Mouse (Mus musculus): Measurements from ENCODE around the gene Vmn2r48. TPM values are rescaled to one million over a fixed set of nuclear protein-coding genes. Genes with fewer than 3 reads are reported as not detected.
"Not testable (repeated sequence)": the region's sequence is repeated elsewhere in the genome, so short reads cannot be mapped to it uniquely, and the experiment has no call there.

Vmn2r48 gene
- polyA plus RNA-seq (2012; rRNA removed), result not detected in 2 replicates

DNA sequence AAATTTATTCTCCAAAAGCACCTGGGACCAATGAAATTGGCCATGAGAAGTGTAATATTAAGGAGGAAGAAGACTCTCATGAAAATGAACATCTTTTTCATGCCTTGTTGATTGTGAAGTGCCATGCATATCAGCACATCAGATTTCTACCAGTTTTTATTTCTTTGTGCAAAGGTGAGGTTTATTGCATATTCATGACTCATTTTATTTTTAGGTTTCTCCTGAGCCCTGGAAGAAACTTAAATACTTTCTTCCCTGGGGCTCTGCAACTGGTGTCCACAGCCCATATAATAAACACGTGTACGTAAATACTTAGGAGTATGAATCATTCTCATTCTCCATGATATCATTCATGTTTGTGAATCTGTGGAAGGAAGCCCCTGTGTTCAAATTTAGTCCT, at the start of gene Vmn2r48:
Vmn2r48 (minus strand) TSS at position 101 of the 400 bp plus-strand sequence.
- not testable (repeated sequence) for H3K27ac ChIP-seq (ENCODE audit: insufficient read depth, low read length); H3K4me1 ChIP-seq (ENCODE audit: control insufficient read depth, insufficient read depth, low read length); H3K4me3 ChIP-seq (ENCODE audit: insufficient read depth, low read length)

DNA sequence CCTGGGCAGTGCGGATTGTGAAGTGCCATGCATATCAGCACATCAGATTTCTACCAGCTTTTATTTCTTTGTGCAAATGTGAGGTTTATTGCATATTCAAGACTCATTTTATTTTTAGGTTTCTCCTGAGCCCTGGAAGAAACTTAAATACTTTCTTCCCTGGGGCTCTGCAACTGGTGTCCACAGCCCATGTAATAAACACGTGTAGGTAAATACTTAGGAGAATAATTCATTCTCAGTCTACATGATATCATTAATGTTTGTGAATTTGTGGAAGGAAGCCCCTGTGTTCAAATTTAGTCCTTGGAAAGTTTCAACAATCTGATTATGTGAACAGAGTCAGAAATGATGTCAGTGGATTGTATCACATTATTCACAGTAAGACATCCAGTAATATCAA, 38.8 kb upstream of the Vmn2r48 start, which contains the start of gene Vmn2r49:
Vmn2r49 (minus strand) TSS at position 101 of the 400 bp plus-strand sequence.
- not testable (repeated sequence) for H3K4me3 ChIP-seq (ENCODE audit: insufficient read depth, low read length); H3K4me1 ChIP-seq (ENCODE audit: control insufficient read depth, insufficient read depth, low read length); H3K27ac ChIP-seq (ENCODE audit: insufficient read depth, low read length)

Other genes with a start within 250 kb of the Vmn2r48 start
- not detected in 2 replicates for gene Vmn2r46, start 183.0 kb downstream of the Vmn2r48 start, polyA plus RNA-seq (2012; rRNA removed)
- gene Vmn2r47, start 112.3 kb downstream of the Vmn2r48 start, polyA plus RNA-seq (2012; rRNA removed), result not detected in 2 replicates
- not detected in 2 replicates for gene Vmn2r49, start 38.7 kb upstream of the Vmn2r48 start, polyA plus RNA-seq (2012; rRNA removed)
- gene Vmn2r50, start 99.7 kb upstream of the Vmn2r48 start, polyA plus RNA-seq (2012; rRNA removed), result not detected in 2 replicates
- not detected in 2 replicates for gene Vmn2r51, start 152.2 kb upstream of the Vmn2r48 start, polyA plus RNA-seq (2012; rRNA removed)
- gene Vmn2r52, start 223.0 kb upstream of the Vmn2r48 start, polyA plus RNA-seq (2012; rRNA removed), result not detected in 2 replicates